Mouse (Mus musculus): ENCODE results near the gene Tmbim4. TPM values are rescaled to one million over a fixed set of nuclear protein-coding genes. Genes with fewer than 3 reads are reported as not detected.
"Not testable (repeated sequence)": the region's sequence is repeated elsewhere in the genome, so short reads cannot be mapped to it uniquely, and the experiment has no call there.

The Tmbim4 gene
- total and polyA plus RNA-seq, 3 experiments = 91.9 to 194 (median 112) TPM

DNA sequence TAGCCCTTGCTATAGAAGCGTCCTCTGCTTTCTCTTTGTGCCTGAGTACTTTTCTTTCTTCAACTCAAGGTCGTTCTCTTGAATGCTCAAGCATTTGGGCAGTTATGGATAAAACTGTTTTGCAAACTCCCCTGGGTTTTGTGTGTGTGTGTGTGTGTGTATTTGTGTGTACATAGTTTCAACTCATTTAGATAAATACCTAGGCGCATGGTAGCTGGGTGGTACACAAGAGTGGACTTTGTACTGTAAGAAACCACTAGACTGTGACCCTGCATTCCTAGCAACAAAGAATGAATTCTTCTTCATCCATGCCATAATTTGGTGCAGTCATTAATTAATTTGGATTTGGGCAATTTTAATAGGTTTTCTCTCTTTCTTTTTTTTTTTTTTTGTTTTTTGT, 8.7 kb downstream of the Tmbim4 start:
- DNase-seq = no peak
- TF ChIP-seq EP300 (IDR thresholded peaks at IDR 0.05; ENCODE audit: insufficient read depth, low read depth, low read length) = no peak
- TF ChIP-seq POLR2A (IDR thresholded peaks at IDR 0.05; ENCODE audit: insufficient read depth, low read depth, low read length) = no peak
- no peak for TF ChIP-seq CTCF (IDR thresholded peaks at IDR 0.05)
- intact Hi-C loops (cut with DNase I) = no loop called here
- Histone ChIP-seq H3K27me3 (ENCODE audit: control insufficient read depth, insufficient read depth, low read length) (no peaks in the 10 kb centered on the region), H3K79me2 (replicated peaks; ENCODE audit: control insufficient read depth, insufficient read depth, low read length) (0 out of 2 replicates have a peak, but pooled peaks cover 2% of the 10 kb centered on the region), H3K36me3 (ENCODE audit: control insufficient read depth, insufficient read depth, low read length) (no peaks in the 10 kb centered on the region; the same call in 1 of the 2 replicates), H3K4me1 (ENCODE audit: control insufficient read depth, insufficient read depth, low read length) (0 out of 2 replicates have a peak, but pooled peaks cover 4% of the 10 kb centered on the region), H3K4me3 (no peak overlapping the region), H3K27ac (no peak overlapping the region), H3K9ac (ENCODE audit: low read depth, low read length) (no peak overlapping the region)
- WGBS = 83% methylated on average over 3 of the region's 3 CpGs

DNA sequence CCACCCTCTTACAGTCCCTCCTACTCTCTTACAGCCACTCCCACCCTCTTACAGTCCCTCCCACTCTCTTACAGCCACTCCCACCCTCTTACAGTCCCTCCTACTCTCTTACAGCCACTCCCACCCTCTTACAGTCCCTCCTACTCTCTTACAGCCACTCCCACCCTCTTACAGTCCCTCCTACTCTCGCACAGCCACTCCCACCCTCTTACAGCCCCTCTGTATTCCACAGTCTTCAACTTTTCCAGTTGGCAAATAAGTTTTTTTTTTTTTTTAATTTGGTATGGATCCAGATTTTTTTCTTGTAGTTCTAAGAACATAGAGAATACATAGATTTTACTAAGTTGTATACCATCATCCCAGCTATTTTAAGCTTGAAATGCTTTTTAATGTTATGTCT, 15.7 kb downstream of the Tmbim4 start:
- intact Hi-C loops (cut with DNase I); H3K9ac ChIP-seq (ENCODE audit: low read depth, low read length); H3K27ac ChIP-seq; H3K36me3 ChIP-seq (ENCODE audit: control insufficient read depth, insufficient read depth, low read length); H3K4me3 ChIP-seq; DNase-seq; H3K27me3 ChIP-seq (ENCODE audit: control insufficient read depth, insufficient read depth, low read length); H3K79me2 ChIP-seq (replicated peaks; ENCODE audit: control insufficient read depth, insufficient read depth, low read length); H3K4me1 ChIP-seq (ENCODE audit: control insufficient read depth, insufficient read depth, low read length): not testable (repeated sequence)
- WGBS = 81% methylated on average over 1 of the region's 1 CpGs

DNA sequence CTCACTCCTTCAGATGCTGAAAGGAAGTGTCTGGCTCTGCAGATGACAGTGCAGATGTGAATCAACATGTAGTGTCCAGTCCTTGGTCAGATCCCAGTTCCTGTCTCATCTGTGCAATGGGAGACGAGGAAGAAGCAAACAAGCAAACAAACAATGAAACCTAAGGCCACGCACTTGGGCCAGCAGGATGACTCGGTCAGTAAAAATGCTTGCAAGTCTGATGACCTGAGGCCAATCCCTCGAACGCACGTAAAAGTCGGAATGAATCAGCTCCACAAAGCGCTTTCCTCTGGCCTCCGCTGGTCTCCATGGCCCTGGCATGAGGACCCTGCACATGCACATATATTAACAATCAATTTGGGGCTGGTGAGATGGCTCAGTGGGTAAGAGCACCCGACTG, 17.6 kb downstream of the Tmbim4 start:
- no peak overlapping the region for H3K4me3 ChIP-seq
- TF ChIP-seq CTCF (IDR thresholded peaks at IDR 0.05) = no peak
- TF ChIP-seq EP300 (IDR thresholded peaks at IDR 0.05; ENCODE audit: insufficient read depth, low read depth, low read length) = no peak
- TF ChIP-seq POLR2A (IDR thresholded peaks at IDR 0.05; ENCODE audit: insufficient read depth, low read depth, low read length) = no peak
- no peaks in the 10 kb centered on the region; the same call in 1 of the 2 replicates for H3K36me3 ChIP-seq (ENCODE audit: control insufficient read depth, insufficient read depth, low read length)
- no peak overlapping the region for H3K9ac ChIP-seq (ENCODE audit: low read depth, low read length)
- peaks cover 1% of the 10 kb centered on the region; the same call in 1 of the 2 replicates for H3K4me1 ChIP-seq (ENCODE audit: control insufficient read depth, insufficient read depth, low read length)
- no peak for DNase-seq
- no peak overlapping the region for H3K27ac ChIP-seq
- no peaks in the 10 kb centered on the region for H3K79me2 ChIP-seq (replicated peaks; ENCODE audit: control insufficient read depth, insufficient read depth, low read length)
- WGBS = 90% methylated on average over 10 of the region's 10 CpGs
- intact Hi-C loops (cut with DNase I) = no loop called here
- H3K27me3 ChIP-seq (ENCODE audit: control insufficient read depth, insufficient read depth, low read length) = no peaks in the 10 kb centered on the region

DNA sequence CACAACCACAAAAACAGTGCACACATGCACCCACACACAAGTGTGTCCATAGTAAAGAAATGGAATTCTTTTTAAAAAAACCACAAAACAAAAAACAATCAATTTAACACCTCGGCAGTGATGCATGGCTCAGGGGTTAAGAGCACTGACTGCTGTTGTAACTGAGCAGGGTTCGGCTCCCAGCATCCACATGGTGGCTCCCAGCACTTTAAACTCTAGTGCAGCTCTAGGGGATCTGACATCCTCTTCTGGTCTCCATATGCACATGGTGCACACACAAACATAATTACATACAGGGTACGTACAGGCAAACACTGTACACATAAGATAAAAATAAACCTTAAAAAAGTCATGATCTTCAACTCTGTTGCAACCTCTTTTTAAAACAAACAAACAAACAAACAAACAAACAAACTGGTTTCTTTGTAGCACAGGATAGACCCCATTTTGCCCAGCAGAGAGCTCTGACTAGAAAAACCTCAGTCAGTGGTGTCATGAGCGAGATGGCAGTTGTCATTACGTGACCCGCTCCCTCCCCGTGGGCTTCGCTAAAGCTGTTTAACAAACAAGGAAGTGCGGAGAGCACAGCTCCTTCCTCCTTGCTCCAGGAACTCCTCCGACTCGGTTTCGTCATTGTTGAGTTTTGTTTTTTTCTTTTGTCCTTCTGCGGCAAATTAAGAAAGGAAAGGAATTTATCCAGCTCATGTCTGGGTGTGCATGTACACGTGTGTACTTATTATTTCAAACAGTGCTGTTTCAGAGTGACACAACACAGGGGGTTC, 18.4 kb downstream of the Tmbim4 start:
- intact Hi-C loops (cut with DNase I) = no loop called here
- TF ChIP-seq EP300 (IDR thresholded peaks at IDR 0.05; ENCODE audit: insufficient read depth, low read depth, low read length) = no peak
- TF ChIP-seq POLR2A (IDR thresholded peaks at IDR 0.05; ENCODE audit: insufficient read depth, low read depth, low read length) = peak; percentile 23; the same call in 1 of the 2 replicates
- WGBS = 53% methylated on average over 14 of the region's 14 CpGs
- peak in 1 of 2 experiments; percentile 20 for DNase-seq
- H3K79me2 ChIP-seq (replicated peaks; ENCODE audit: control insufficient read depth, insufficient read depth, low read length) = no peaks in the 10 kb centered on the region
- no peaks in the 10 kb centered on the region; the same call in 1 of the 2 replicates for H3K36me3 ChIP-seq (ENCODE audit: control insufficient read depth, insufficient read depth, low read length)
- peaks cover 1% of the 10 kb centered on the region; the same call in 1 of the 2 replicates for H3K4me1 ChIP-seq (ENCODE audit: control insufficient read depth, insufficient read depth, low read length)
- no peaks in the 10 kb centered on the region for H3K27me3 ChIP-seq (ENCODE audit: control insufficient read depth, insufficient read depth, low read length)
- H3K4me3 ChIP-seq = no peak overlapping the region
- peak overlapping the region; percentile 44 for H3K27ac ChIP-seq
- H3K9ac ChIP-seq (ENCODE audit: low read depth, low read length) = no peak overlapping the region

DNA sequence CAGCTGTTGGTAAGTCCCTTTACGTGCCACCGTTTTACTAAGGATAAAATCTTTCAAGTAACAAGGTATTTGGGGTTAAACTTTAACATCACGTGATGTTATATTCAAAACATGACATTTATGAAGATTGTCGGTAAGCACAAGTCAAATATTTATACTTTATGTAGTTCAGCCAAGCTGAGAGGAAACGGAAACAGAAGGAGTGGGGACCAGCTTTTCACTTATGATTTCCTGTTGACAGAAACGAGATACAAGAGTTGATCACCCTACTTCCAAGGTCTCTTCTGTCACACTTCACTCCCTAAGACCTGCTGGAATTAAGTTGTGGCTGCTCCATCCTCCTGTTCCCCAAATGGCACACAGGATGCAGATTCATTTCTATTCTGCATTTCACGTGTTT, 19.4 kb downstream of the Tmbim4 start:
- WGBS = 51% methylated on average over 7 of the region's 7 CpGs
- intact Hi-C loops (cut with DNase I) = no loop called here
- Histone ChIP-seq H3K4me1 (ENCODE audit: control insufficient read depth, insufficient read depth, low read length) (peaks cover 1% of the 10 kb centered on the region; the same call in 1 of the 2 replicates), H3K4me3 (no peak overlapping the region), H3K9ac (ENCODE audit: low read depth, low read length) (no peak overlapping the region), H3K27ac (peak overlapping the region; percentile 44), H3K27me3 (ENCODE audit: control insufficient read depth, insufficient read depth, low read length) (no peaks in the 10 kb centered on the region), H3K36me3 (ENCODE audit: control insufficient read depth, insufficient read depth, low read length) (no peaks in the 10 kb centered on the region; the same call in 1 of the 2 replicates), H3K79me2 (replicated peaks; ENCODE audit: control insufficient read depth, insufficient read depth, low read length) (no peaks in the 10 kb centered on the region)
- TF ChIP-seq POLR2A (IDR thresholded peaks at IDR 0.05; ENCODE audit: insufficient read depth, low read depth, low read length) (no peak), CTCF (IDR thresholded peaks at IDR 0.05) (no peak), EP300 (IDR thresholded peaks at IDR 0.05; ENCODE audit: insufficient read depth, low read depth, low read length) (no peak)
- DNase-seq = no peak

DNA sequence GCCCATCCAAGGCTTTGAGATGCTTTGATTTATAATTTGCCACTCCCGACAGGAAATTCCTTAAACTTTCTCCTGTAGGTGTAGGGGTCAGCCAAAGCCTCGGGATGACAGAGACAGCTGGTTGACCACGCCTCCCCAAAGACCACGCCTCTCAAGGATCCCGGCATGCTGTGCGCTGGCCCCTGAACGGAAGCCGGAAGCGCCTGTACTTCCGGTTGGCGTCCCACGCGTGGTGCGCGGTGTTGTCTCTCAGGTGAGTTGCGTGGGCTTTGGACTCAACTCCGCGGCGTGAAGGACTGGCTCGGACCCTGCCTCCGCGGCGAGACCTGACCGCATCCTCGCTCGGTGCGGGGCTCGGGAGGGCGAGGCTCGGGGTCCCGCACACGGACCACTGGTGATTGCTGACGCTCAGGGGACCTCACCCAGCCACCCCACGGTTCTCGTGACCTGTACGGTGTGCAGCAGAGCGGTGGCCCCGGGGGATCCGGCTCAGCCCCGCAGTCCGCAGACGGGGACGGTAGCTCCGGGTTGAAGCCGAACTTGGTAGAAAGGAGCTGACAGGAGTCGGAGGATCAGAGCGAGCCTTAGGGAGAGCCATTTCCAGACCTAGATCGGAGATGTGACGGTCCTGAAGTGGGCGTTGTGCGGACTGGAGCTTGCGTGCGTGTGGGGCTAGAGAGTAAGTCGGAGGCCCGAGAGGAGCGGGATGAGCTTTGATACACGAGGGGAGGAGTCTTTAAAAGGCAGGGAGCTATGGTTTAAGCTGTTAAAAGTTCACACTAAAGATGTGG, 25.7 kb downstream of the Tmbim4 start, which contains the start of gene Llph:
Llph (plus strand) TSS at position 200 of the 791 bp plus-strand sequence.
- H3K27ac ChIP-seq = peak within 1 kb of the TSS; percentile 76
- H3K4me1 ChIP-seq (ENCODE audit: control insufficient read depth, insufficient read depth, low read length) = peaks cover 2% of the 10 kb centered on the region
- H3K79me2 ChIP-seq (replicated peaks; ENCODE audit: control insufficient read depth, insufficient read depth, low read length) = no peaks in the 10 kb centered on the region
- no peaks in the 10 kb centered on the region for H3K36me3 ChIP-seq (ENCODE audit: control insufficient read depth, insufficient read depth, low read length)
- H3K27me3 ChIP-seq (ENCODE audit: control insufficient read depth, insufficient read depth, low read length) = no peaks in the 10 kb centered on the region
- H3K9ac ChIP-seq (ENCODE audit: low read depth, low read length) = peak within 1 kb of the TSS; percentile 69
- intact Hi-C loops (cut with DNase I) = no loop called here
- peak; percentile 69; the same call in 1 of the 2 replicates for TF ChIP-seq EP300 (IDR thresholded peaks at IDR 0.05; ENCODE audit: insufficient read depth, low read depth, low read length)
- TF ChIP-seq CTCF (IDR thresholded peaks at IDR 0.05) = no peak
- peak; percentile 85 for TF ChIP-seq POLR2A (IDR thresholded peaks at IDR 0.05; ENCODE audit: insufficient read depth, low read depth, low read length)
- under 1% methylated on average over 57 of the region's 57 CpGs for WGBS
- H3K4me3 ChIP-seq = peak within 1 kb of the TSS; percentile 86
- DNase-seq = peak; percentile 89 to 91
